9 mouse cellular contexts compared by ENCODE assay signal in the genomic region with DNA sequence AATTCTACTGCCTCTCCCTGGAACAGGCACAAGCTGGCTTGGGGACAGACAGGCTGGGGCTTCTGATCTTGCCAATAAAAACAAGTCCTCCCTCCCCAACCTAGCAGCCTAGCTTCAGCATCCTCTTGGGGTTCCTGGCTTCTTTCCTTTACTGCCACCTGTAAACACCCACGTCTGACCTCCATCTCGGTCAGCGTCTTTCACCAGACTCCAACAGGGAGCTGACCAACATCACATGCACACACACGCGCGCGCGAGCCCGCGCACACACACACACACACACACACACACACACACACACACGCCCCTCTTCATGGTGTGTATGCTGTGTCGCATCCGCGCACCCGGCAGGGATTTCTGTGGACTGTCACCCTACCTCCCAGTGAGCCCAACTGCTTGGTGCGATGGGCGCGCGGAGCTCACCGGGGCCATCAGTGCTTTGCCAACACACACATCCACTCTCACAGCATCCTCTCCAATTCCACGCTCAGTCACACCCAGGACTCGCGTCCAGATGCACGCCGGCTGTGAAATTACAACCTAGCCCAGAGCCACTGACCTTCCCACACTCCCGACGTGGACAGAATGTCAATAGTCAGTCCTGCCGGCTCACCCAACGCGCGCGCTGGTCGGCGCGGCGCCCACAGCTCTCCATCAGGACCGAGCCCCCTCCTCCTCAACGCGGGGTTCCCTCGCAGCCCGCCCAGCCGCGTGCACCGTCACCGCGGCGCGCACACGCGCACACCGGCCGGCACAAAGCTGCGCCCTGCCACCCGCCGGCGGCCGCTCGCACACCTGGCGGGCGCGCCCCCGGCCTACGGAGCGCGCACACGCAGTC. TPM values are rescaled to one million over a fixed set of nuclear protein-coding genes. Genes with fewer than 3 reads are reported as not detected.
A peak's percentile ranks its signal among the peaks of the same experiment; 100 is the strongest.
DNase-seq lines count a peak whose midpoint lies in the region; ATAC-seq and TF ChIP-seq lines count a peak whose summit lies in the region.
"Had no signal": no experiment of that assay in that cellular context is flagged by ENCODE, and none has a peak within 500 bp of the region (broad histone marks: within the 10 kb centered on the region; RNA-seq: fewer than 3 reads in every experiment).

No protein-coding gene starts in this region.

- no peak; the same call in 1 of the 2 replicates for TF ChIP-seq CTCF in midbrain, postnatal 0 days (IDR thresholded peaks at IDR 0.05)

- peak; percentile 57 to 74 for DNase-seq in left cerebral cortex, adult 18-20 months (ENCODE audit: low spot score in 2 of 2)
- DNase-seq in left cerebral cortex, adult 11 months (ENCODE audit: low spot score), result no peak
- peak; percentile 22 for DNase-seq in embryonic facial prominence, embryonic 11.5 days (ENCODE audit: low spot score)
- DNase-seq in layer of hippocampus, adult 9-11 months, result peak; percentile 37
- DNase-seq in midbrain, postnatal 0 days (ENCODE audit: low spot score), result peak; percentile 82
- no peak for DNase-seq in gastrocnemius, postnatal 25 days
- DNase-seq in kidney, adult 8-10 months, result no peak

- H3K27ac ChIP-seq in embryonic facial prominence, embryonic 11.5 days (replicated peaks; ENCODE audit: low read depth, low read length), result no peak overlapping the region
- H3K27ac ChIP-seq in midbrain, postnatal 0 days (ENCODE audit: low read depth, low read length), result peak overlapping the region; percentile 75

- peak overlapping the region; percentile 86 for H3K4me2 ChIP-seq in embryonic facial prominence, embryonic 11.5 days (ENCODE audit: low read depth, low read length)
- H3K4me2 ChIP-seq in midbrain, postnatal 0 days (ENCODE audit: low read depth, low read length, poor library complexity, severe bottlenecking), result peak overlapping the region; percentile 66

- H3K4me1 ChIP-seq in embryonic facial prominence, embryonic 11.5 days (ENCODE audit: control insufficient read depth, insufficient read depth, low read length), result no peaks in the 10 kb centered on the region
- peaks cover 10% of the 10 kb centered on the region; the same call in 1 of the 2 replicates for H3K4me1 ChIP-seq in midbrain, postnatal 0 days (ENCODE audit: insufficient read depth, low read length)

- peak; percentile 26; the same call in 1 of the 2 replicates for ATAC-seq in embryonic facial prominence, embryonic 11.5 days (replicated peaks; ENCODE audit: insufficient number of reproducible peaks, low FRiP score, low TSS enrichment, low read depth)
- peak; percentile 92 for ATAC-seq in midbrain, postnatal 0 days (ENCODE audit: low FRiP score)
- ATAC-seq in erythroblast, adult 5-6 weeks (replicated peaks; ENCODE audit: low FRiP score, poor library complexity, severe bottlenecking), result no peak
- ATAC-seq: Patski had no signal

- WGBS in embryonic facial prominence, embryonic 11.5 days, result 3% methylated on average over 56 of the region's 66 CpGs
- WGBS in midbrain, postnatal 0 days, result 2% methylated on average over 55 of the region's 66 CpGs

- H3K9me3 ChIP-seq in embryonic facial prominence, embryonic 11.5 days (replicated peaks; ENCODE audit: control insufficient read depth, low read length), result no peaks in the 10 kb centered on the region
- H3K9me3 ChIP-seq in midbrain, postnatal 0 days (ENCODE audit: low read length), result no peaks in the 10 kb centered on the region

- H3K9ac ChIP-seq in embryonic facial prominence, embryonic 11.5 days (replicated peaks; ENCODE audit: low read length), result no peak overlapping the region
- peak overlapping the region; percentile 78 for H3K9ac ChIP-seq in midbrain, postnatal 0 days (replicated peaks; ENCODE audit: low read length, poor library complexity, severe bottlenecking)

- H3K36me3 ChIP-seq in embryonic facial prominence, embryonic 11.5 days (replicated peaks; ENCODE audit: control insufficient read depth, insufficient read depth, low read depth, low read length), result no peaks in the 10 kb centered on the region
- no peaks in the 10 kb centered on the region for H3K36me3 ChIP-seq in midbrain, postnatal 0 days (ENCODE audit: insufficient read depth, low read length)

- peak overlapping the region; percentile 40 for H3K4me3 ChIP-seq in embryonic facial prominence, embryonic 11.5 days (ENCODE audit: low read depth, low read length)
- peak overlapping the region; percentile 57 for H3K4me3 ChIP-seq in midbrain, postnatal 0 days (ENCODE audit: low read depth, low read length)

- peaks cover 41% of the 10 kb centered on the region for H3K27me3 ChIP-seq in embryonic facial prominence, embryonic 11.5 days (ENCODE audit: control insufficient read depth, insufficient read depth, low read length)
- no peaks in the 10 kb centered on the region for H3K27me3 ChIP-seq in midbrain, postnatal 0 days (ENCODE audit: insufficient read depth, low read length)

RNA-seq across cellular contexts. Expression of gene Rap1gap2, which starts 21.1 kb away (rescaled TPM):
- 100 to 1,000 TPM; 175 to 181 TPM for total RNA-seq in left cerebral cortex, adult 18-20 months (2021)
- 1.1 and 1.5 TPM in 2 replicates for polyA plus RNA-seq in embryonic facial prominence, embryonic 11.5 days (2014; fragmentation: Nextera tagmentation; extraction: Ambion mirVana)
- total RNA-seq in midbrain, postnatal 0 days (2014; rRNA removed), result 48.2 and 49.1 TPM in 2 replicates
- polyA plus RNA-seq in midbrain, postnatal 0 days (2015; fragmentation: Nextera tagmentation; extraction: Ambion mirVana), result 11.0 and 12.1 TPM in 2 replicates
- total RNA-seq in erythroblast, adult 5-6 weeks (2015; ENCODE audit: low replicate concordance), result 2.1 and 2.7 TPM in 2 replicates
- total RNA-seq in erythroblast, adult 5-6 weeks (2017; ENCODE audit: low replicate concordance), result 3.7 and 5.2 TPM in 2 replicates
- 10 to 100 TPM in 1 of 2 experiments, 1 to 10 TPM in 1; 6.2 to 10.7 TPM for total RNA-seq in gastrocnemius, postnatal 25 days (2021)

RNA-seq across cellular contexts. Expression of gene Ccdc92b, which starts 29.8 kb away (rescaled TPM):
- 10 to 100 TPM; 34.2 to 35.5 TPM for total RNA-seq in left cerebral cortex, adult 18-20 months (2021)
- polyA plus RNA-seq in embryonic facial prominence, embryonic 11.5 days (2014; fragmentation: Nextera tagmentation; extraction: Ambion mirVana), result 0.71 and 0.74 TPM in 2 replicates
- 12.4 and 14.6 TPM in 2 replicates for total RNA-seq in midbrain, postnatal 0 days (2014; rRNA removed)
- polyA plus RNA-seq in midbrain, postnatal 0 days (2015; fragmentation: Nextera tagmentation; extraction: Ambion mirVana), result 3.3 and 3.4 TPM in 2 replicates
- 91.3 and 114 TPM in 2 replicates for total RNA-seq in erythroblast, adult 5-6 weeks (2015; ENCODE audit: low replicate concordance)
- total RNA-seq in erythroblast, adult 5-6 weeks (2017; ENCODE audit: low replicate concordance), result 89.9 and 92.6 TPM in 2 replicates
- under 1 TPM; 0.11 to 0.13 TPM for total RNA-seq in gastrocnemius, postnatal 25 days (2021)

RNA-seq across cellular contexts. Expression of gene Cluh, which starts 59.7 kb away (rescaled TPM):
- 10 to 100 TPM; 69.0 to 71.1 TPM for total RNA-seq in left cerebral cortex, adult 18-20 months (2021)
- 10.8 and 11.2 TPM in 2 replicates for polyA plus RNA-seq in embryonic facial prominence, embryonic 11.5 days (2014; fragmentation: Nextera tagmentation; extraction: Ambion mirVana)
- total RNA-seq in midbrain, postnatal 0 days (2014; rRNA removed), result 71.5 and 106 TPM in 2 replicates
- 17.0 and 18.4 TPM in 2 replicates for polyA plus RNA-seq in midbrain, postnatal 0 days (2015; fragmentation: Nextera tagmentation; extraction: Ambion mirVana)
- total RNA-seq in erythroblast, adult 5-6 weeks (2015; ENCODE audit: low replicate concordance), result 7.3 and 8.2 TPM in 2 replicates
- total RNA-seq in erythroblast, adult 5-6 weeks (2017; ENCODE audit: low replicate concordance), result 4.1 and 4.5 TPM in 2 replicates
- 100 to 1,000 TPM in 1 of 2 experiments, 10 to 100 TPM in 1; 94.5 to 102 TPM for total RNA-seq in gastrocnemius, postnatal 25 days (2021)

Comparison
In these comparisons a context has a peak if more than half of its experiments do, and no peak if none do; other contexts are left out.
1. DNase-seq: peak in left cerebral cortex, adult 18-20 months (2 of 2), embryonic facial prominence, embryonic 11.5 days (single experiment), layer of hippocampus, adult 9-11 months (single experiment) and midbrain, postnatal 0 days (single experiment); none in left cerebral cortex, adult 11 months (single experiment), gastrocnemius, postnatal 25 days (single experiment) and kidney, adult 8-10 months (0 of 2).
2. RNA of gene Ccdc92b, which starts 29.8 kb away (total RNA-seq): 89.9 to 114 TPM in erythroblast, adult 5-6 weeks, 34.2 to 35.5 TPM in left cerebral cortex, adult 18-20 months and 12.4 to 14.6 TPM in midbrain, postnatal 0 days; 0.11 to 0.13 TPM in gastrocnemius, postnatal 25 days; every median in the first group is over 10 times any median in the second.